Mouse (Mus musculus) erythroblast, adult 5-6 weeks (primary cell): ENCODE measurements around the gene H2al3. TPM values are rescaled to one million over a fixed set of nuclear protein-coding genes. Genes with fewer than 3 reads are reported as not detected.

Experiments
- ATAC-seq: replicated peaks from 2 replicates; pipeline ENCODE4 v1.8.0; 2016; ENCODE audit warnings: moderate number of reproducible peaks, mild to moderate bottlenecking, moderate TSS enrichment, inconsistent platforms; ENCODE audit not compliant: poor library complexity, low FRiP score, severe bottlenecking
- total RNA-seq, 2 experiments: library from RNA; stranded (forward) in 1 of 2; stranded (reverse) in 1 of 2; fragments of 150-400 nt in 1 of 2; fragments of 200-764, 138-1000 nt in 1 of 2; gene quantifications; 2 replicates each; pipeline versions ENCODE4 v1.2.3 to v1.2.4; 2015 to 2017; ENCODE audit warnings: low replicate concordance in 2 of 2

H2al3 gene
- not detected in 2 replicates for total RNA-seq (2015; ENCODE audit: low replicate concordance)
- total RNA-seq (2017; ENCODE audit: low replicate concordance): not detected in 2 replicates

DNA sequence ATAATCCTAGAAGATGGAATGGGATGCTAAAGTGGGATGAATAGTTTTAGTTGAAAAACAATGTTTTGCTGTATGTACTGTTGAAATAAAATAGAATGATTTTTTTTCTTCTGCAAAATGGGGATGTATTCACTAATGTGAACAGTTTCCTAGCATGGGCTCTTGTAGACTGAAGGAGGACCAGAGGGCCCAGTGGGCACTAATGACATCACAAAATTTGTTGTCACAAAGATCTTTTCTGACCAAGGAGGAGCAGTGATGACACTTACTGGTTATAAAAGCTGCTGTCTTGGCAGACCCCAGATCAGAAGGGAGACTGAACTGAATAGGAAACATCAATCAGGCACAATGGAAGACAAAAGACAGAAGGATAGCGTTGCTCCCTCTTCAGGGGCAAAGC is at the start of gene H2al3:
Gene H2al3, plus strand, starts transcription at position 301 of the 400 bp plus-strand sequence.
- no peak for ATAC-seq

DNA sequence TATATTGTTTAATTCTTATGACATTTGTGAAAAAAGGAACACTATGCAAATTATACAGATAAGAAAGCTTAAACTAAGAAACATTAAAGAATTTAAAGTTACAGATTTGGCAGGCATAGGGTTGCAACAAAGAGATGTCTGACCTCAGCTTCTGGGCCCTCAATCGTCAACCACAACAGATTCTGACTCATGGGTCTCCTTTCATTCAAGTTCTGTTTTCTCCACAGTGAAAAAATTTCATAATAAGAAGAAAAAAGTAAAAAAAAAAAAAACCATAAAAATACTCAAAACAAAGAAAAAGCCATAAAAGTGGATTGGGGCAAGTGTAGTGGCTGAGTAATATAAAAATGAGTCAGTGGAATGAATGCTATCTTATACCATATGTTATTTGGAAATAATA is 39.4 kb upstream of the H2al3 start:
- ATAC-seq: no peak

GRCm38 (mm10) chrX:9812469-9812868 is 37.0 kb upstream of the H2al3 start:
- ATAC-seq: no peak

DNA sequence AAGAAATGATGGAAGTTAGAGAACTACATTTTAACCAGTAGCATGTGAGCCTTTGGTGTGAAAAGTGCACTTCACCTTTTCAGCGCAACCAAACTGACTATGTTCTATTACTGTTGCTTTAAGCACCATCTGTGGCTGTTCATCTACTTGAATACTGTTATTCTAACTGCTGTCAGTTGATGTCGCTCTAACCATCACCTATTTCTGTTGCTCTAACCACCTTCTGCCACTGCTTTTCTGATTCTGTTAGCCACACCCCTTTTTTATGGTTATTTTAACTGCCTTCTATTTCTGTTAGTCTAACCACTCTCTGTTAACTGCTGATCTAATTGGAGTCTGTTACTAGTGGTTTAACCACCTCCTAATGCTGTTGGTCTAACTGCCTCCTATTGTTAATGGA is 14.7 kb upstream of the H2al3 start:
- ATAC-seq: no peak

DNA sequence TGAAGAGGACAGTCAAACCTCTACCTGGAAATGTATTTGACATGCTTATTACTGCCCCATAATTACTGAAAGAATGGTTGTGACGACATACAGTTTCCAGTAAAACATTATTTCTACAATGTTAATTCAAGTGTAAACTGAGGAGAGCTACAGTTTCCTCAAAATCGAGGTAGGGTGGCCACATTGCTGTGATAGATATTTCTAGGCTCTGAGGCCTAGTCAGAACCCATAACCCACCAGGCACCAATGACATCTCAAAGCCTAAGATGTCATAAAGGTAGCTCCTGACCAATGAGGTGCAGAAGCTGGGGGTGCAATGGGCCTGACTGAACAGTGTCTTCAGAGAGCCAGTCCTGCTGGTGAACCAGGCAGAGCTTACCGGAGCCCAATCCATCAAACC is 2.9 kb upstream of the H2al3 start, which contains the start of gene Hypm:
Gene Hypm, plus strand, starts transcription at position 301 of the 400 bp plus-strand sequence.
- no peak for ATAC-seq

DNA sequence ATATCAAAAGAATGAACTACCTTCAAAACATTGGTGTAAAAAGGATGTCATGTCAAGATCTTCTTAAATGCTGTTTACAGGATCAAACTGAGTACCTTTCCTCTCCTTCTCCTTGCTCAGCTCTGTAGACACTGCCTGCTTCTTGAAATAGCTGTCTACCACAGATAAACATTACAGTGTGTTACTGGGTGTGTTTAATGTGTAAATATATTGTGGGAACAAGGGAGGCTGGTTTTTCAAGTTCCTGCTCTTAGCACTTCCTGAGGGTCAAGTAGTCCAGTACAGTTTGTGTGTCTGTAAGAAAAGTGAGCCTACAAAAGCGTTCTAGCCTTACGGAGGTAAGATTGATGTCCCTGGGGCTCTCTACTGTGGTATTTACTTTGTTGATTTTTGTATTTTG is 12.4 kb downstream of the H2al3 start:
- no peak for ATAC-seq

DNA sequence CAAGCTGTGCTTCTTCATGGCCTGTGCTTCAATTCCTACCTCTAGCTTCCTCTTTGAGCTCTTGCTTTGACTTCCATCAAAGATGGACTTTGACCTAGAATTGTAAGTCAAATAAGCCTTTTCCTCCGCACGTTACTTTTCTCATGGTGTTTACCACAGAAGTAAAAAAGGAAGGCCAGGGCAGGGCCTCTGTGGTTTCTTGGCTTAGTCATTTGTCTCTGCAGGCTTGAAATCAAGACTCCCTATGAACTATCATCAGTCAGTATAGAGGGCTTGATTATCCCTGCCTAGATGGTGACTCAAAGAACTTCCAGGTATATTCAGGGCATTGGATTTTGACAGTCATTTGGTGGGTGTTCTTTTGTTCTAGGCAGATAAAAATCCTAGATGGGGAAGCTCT is 26.0 kb downstream of the H2al3 start:
- no peak for ATAC-seq

GRCm38 (mm10) chrX:9885322-9885721 is 35.8 kb downstream of the H2al3 start, which contains the start of gene Sytl5:
Gene Sytl5, plus strand, starts transcription at chrX:9885622.
- ATAC-seq: no peak

Other genes starting within 250 kb of the H2al3 start
- gene Dynlt3, start 186.7 kb upstream of the H2al3 start, total RNA-seq (2015; ENCODE audit: low replicate concordance): 16.1 and 26.7 TPM in 2 replicates
- gene Dynlt3, start 186.7 kb upstream of the H2al3 start, total RNA-seq (2017; ENCODE audit: low replicate concordance): 12.9 and 17.1 TPM in 2 replicates
- not detected in 2 replicates for gene Hypm, start 2.8 kb upstream of the H2al3 start, total RNA-seq (2015; ENCODE audit: low replicate concordance)
- not detected in 2 replicates for gene Hypm, start 2.8 kb upstream of the H2al3 start, total RNA-seq (2017; ENCODE audit: low replicate concordance)
- gene Sytl5, start 35.9 kb downstream of the H2al3 start, total RNA-seq (2015; ENCODE audit: low replicate concordance): not detected in 2 replicates
- 0.42 TPM in 1 of 2 replicates, not detected in the other for gene Sytl5, start 35.9 kb downstream of the H2al3 start, total RNA-seq (2017; ENCODE audit: low replicate concordance)